9 mouse cellular contexts compared by ENCODE assay signal in genomic region chr14:21686376-21687279, GRCm38 (mm10). TPM values are rescaled to one million over a fixed set of nuclear protein-coding genes. Genes with fewer than 3 reads are reported as not detected.
A peak's percentile ranks its signal among the peaks of the same experiment; 100 is the strongest.
DNase-seq lines count a peak whose midpoint lies in the region; TF ChIP-seq lines count a peak whose summit lies in the region.
"Had no signal": no experiment of that assay in that cellular context is flagged by ENCODE, and none has a peak within 500 bp of the region (broad histone marks: within the 10 kb centered on the region; RNA-seq: fewer than 3 reads in every experiment).

No protein-coding gene starts in this region.

- peak; percentile 41 for DNase-seq in heart, postnatal 4 days
- no peak for DNase-seq in heart, adult 18-20 months
- peak; percentile 66 for DNase-seq in forebrain, embryonic 10.5 days (ENCODE audit: extremely low spot score, low spot score)
- peak; percentile 47 for DNase-seq in liver
- DNase-seq in frontal cortex, adult 2 months (ENCODE audit: extremely low spot score in 1 of 2, low spot score in 1 of 2), result no peak
- no peak for DNase-seq in thymus, adult 2 months
- DNase-seq in cerebellum, adult 11-12 months, result no peak

- H3K27me3 ChIP-seq in forebrain, embryonic 10.5 days (ENCODE audit: poor library complexity, severe bottlenecking), result peaks cover 34% of the 10 kb centered on the region
- H3K27me3 ChIP-seq in small intestine, adult 2 months (ENCODE audit: control insufficient read depth, insufficient read depth, low read length), result no peaks in the 10 kb centered on the region
- H3K27me3 ChIP-seq in thymus, adult 2 months (ENCODE audit: control insufficient read depth, insufficient read depth, low read length), result no peaks in the 10 kb centered on the region

- H3K27ac ChIP-seq in forebrain, embryonic 10.5 days, result peak overlapping the region; percentile 75
- no peak overlapping the region for H3K27ac ChIP-seq in small intestine, adult 2 months (ENCODE audit: insufficient read depth, low read depth, low read length)
- H3K27ac ChIP-seq in thymus, adult 2 months (ENCODE audit: control insufficient read depth, insufficient read depth, low read length), result no peak overlapping the region

- WGBS in forebrain, embryonic 10.5 days, result 9% methylated on average over 49 of the region's 49 CpGs
- 18% methylated on average over 49 of the region's 49 CpGs for WGBS in small intestine, adult 2 months
- whole genome bisulfite sequencing in thymus, adult 2 months, result 83% methylated on average over 49 of the region's 49 CpGs

- TF ChIP-seq POLR2A in small intestine, adult 2 months (IDR thresholded peaks at IDR 0.05; ENCODE audit: low read depth, low read length), result no peak
- no peak for TF ChIP-seq POLR2A in thymus, adult 2 months (IDR thresholded peaks at IDR 0.05; ENCODE audit: control insufficient read depth, extremely low read depth, insufficient read depth, low read length, poor library complexity)

- H3K4me1 ChIP-seq in forebrain, embryonic 10.5 days, result peaks cover 51% of the 10 kb centered on the region
- peaks cover 3% of the 10 kb centered on the region; the same call in 1 of the 2 replicates for H3K4me1 ChIP-seq in small intestine, adult 2 months (ENCODE audit: control insufficient read depth, insufficient read depth, insufficient read length, low read length)
- H3K4me1 ChIP-seq in thymus, adult 2 months (replicated peaks; ENCODE audit: control insufficient read depth, insufficient read depth, low read length), result peaks cover 4% of the 10 kb centered on the region

- no peaks in the 10 kb centered on the region for H3K36me3 ChIP-seq in forebrain, embryonic 10.5 days (replicated peaks)
- H3K36me3 ChIP-seq in small intestine, adult 2 months (ENCODE audit: control insufficient read depth, insufficient read depth, low read length), result no peaks in the 10 kb centered on the region
- H3K36me3 ChIP-seq in thymus, adult 2 months (ENCODE audit: control insufficient read depth, insufficient read depth, low read length), result no peaks in the 10 kb centered on the region

- peak overlapping the region; percentile 49 for H3K4me3 ChIP-seq in forebrain, embryonic 10.5 days
- H3K4me3 ChIP-seq in small intestine, adult 2 months (ENCODE audit: low read depth, low read length), result peak overlapping the region; percentile 20
- H3K4me3 ChIP-seq in thymus, adult 2 months (ENCODE audit: control insufficient read depth, insufficient read depth, low read length), result no peak overlapping the region

- no peak for TF ChIP-seq CTCF in small intestine, adult 2 months (IDR thresholded peaks at IDR 0.05; ENCODE audit: extremely low read depth, insufficient read length, insufficient replicate concordance, low read depth, low read length)
- no peak for TF ChIP-seq CTCF in thymus, adult 2 months (IDR thresholded peaks at IDR 0.05; ENCODE audit: borderline replicate concordance, control insufficient read depth, extremely low read depth, insufficient read depth, low read length, poor library complexity)

- H3K9me3 ChIP-seq in forebrain, embryonic 10.5 days, result no peaks in the 10 kb centered on the region

RNA-seq across cellular contexts. Expression of gene Dupd1, which starts 27.7 kb away (rescaled TPM):
- total RNA-seq in heart, postnatal 4 days (2021), result under 1 TPM in 1 of 2 experiments, not detected in 1; 0.68 TPM
- total RNA-seq in heart, adult 18-20 months (2021), result under 1 TPM; 0.22 to 0.26 TPM
- not detected in 2 replicates for polyA plus RNA-seq in forebrain, embryonic 10.5 days (2016; fragmentation: Nextera tagmentation; extraction: Ambion mirVana)
- not detected in 2 replicates for polyA plus RNA-seq in small intestine, adult 2 months (2012; rRNA removed)
- polyA plus RNA-seq in frontal cortex, adult 2 months (2012; rRNA removed), result 0.27 and 0.38 TPM in 2 replicates
- polyA plus RNA-seq in thymus, adult 2 months (2012; rRNA removed), result 0.24 TPM in 1 of 2 replicates, not detected in the other
- total RNA-seq: MEL had no signal

Comparison
In these comparisons a context has a peak if more than half of its experiments do, and no peak if none do; other contexts are left out.
1. DNase-seq: peak in heart, postnatal 4 days (single experiment), forebrain, embryonic 10.5 days (single experiment) and liver (single experiment); none in heart, adult 18-20 months (0 of 2), frontal cortex, adult 2 months (0 of 2), thymus, adult 2 months (single experiment) and cerebellum, adult 11-12 months (single experiment).